Mouse (Mus musculus) neural tube, embryonic 15.5 days (tissue): ENCODE measurements around the gene Slu7. TPM values are rescaled to one million over a fixed set of nuclear protein-coding genes. Genes with fewer than 3 reads are reported as not detected.

Experiments used
- ATAC-seq: fragments of 200-750 bp; cut with Nextera tagmentation; 2 replicates; pipeline ENCODE4 v1.8.0; 2017; ENCODE audit warnings: mild to moderate bottlenecking, moderate TSS enrichment, moderate library complexity; ENCODE audit not compliant: low FRiP score
- H3K27ac ChIP-seq: fragments of 300-500 bp; sonication (generic); replicated peaks from 2 replicates; pipeline ENCODE4 v1.5.1; 2015; ENCODE audit warnings: mild to moderate bottlenecking, inconsistent platforms
- H3K27me3 ChIP-seq: fragments of 300-500 bp; sonication (generic); replicated peaks from 2 replicates; pipeline ENCODE4 v1.6.1; 2015; ENCODE audit warnings: inconsistent platforms
- H3K36me3 ChIP-seq: fragments of 300-500 bp; sonication (generic); 2 replicates; pipeline ENCODE4 v1.6.1; 2015; ENCODE audit warnings: inconsistent platforms
- H3K4me1 ChIP-seq: fragments of 300-500 bp; sonication (generic); 2 replicates; pipeline ENCODE4 v1.6.1; 2015; ENCODE audit warnings: inconsistent platforms
- H3K4me2 ChIP-seq: fragments of 300-500 bp; sonication (generic); 2 replicates; pipeline ENCODE4 v1.6.1; 2015; ENCODE audit warnings: inconsistent platforms, mild to moderate bottlenecking, moderate library complexity
- H3K4me3 ChIP-seq: fragments of 300-500 bp; sonication (generic); replicated peaks from 2 replicates; pipeline ENCODE4 v1.5.1; 2015; ENCODE audit warnings: mild to moderate bottlenecking, inconsistent platforms
- H3K9ac ChIP-seq: fragments of 300-500 bp; sonication (generic); replicated peaks from 2 replicates; pipeline ENCODE4 v1.6.1; 2015; ENCODE audit warnings: mild to moderate bottlenecking, inconsistent platforms
- H3K9me3 ChIP-seq: fragments of 300-500 bp; sonication (generic); replicated peaks from 2 replicates; pipeline ENCODE4 v1.6.1; 2016; ENCODE audit warnings: inconsistent platforms
- WGBS: fragments of 180-500 bp; shearing (Covaris S2); methylation state at CpG from one replicate; pipeline ENCODE4 v1.1.7; 2015; ENCODE audit warnings: mixed read lengths; 5-methylcytosine and 5-hydroxymethylcytosine counted together
- polyA plus RNA-seq: library from polyadenylated mRNA; unstranded; fragments of >200 nt; fragmentation: Nextera tagmentation; extraction: Ambion mirVana; gene quantifications from 2 replicates; pipeline ENCODE4 v1.2.1, GENCODE M21; 2015

The Slu7 gene
- polyA plus RNA-seq, 1 experiment from 2014 or later: 56.5 TPM

DNA sequence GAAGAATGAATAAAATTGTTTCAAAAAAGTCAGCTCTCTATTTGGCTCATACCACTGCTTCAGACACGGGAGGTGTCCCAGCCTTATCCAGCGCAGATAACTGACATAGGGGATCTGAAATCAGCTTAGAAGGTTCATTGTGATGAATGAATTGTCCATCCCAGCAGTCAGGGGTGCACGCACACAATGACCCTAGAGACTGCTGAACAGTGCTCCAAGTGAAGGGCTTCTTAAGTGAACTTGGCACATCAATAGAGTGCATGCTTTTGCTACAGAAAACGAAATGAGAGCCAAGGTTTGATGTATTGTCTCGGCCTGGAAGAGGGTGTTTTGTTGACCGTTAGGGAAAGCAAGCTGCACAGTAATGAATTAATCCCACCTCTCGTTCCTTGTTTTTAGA, 36.9 kb upstream of the Slu7 start:
- WGBS: 72% methylated on average over 7 of the region's 7 CpGs
- no peaks in the 10 kb centered on the region for H3K4me1 ChIP-seq
- H3K4me3 ChIP-seq: no peak overlapping the region
- no peak overlapping the region for H3K27ac ChIP-seq
- H3K4me2 ChIP-seq: no peak overlapping the region
- H3K9ac ChIP-seq: no peak overlapping the region
- no peaks in the 10 kb centered on the region for H3K9me3 ChIP-seq
- no peaks in the 10 kb centered on the region for H3K27me3 ChIP-seq
- no peak for ATAC-seq
- H3K36me3 ChIP-seq: no peaks in the 10 kb centered on the region

DNA sequence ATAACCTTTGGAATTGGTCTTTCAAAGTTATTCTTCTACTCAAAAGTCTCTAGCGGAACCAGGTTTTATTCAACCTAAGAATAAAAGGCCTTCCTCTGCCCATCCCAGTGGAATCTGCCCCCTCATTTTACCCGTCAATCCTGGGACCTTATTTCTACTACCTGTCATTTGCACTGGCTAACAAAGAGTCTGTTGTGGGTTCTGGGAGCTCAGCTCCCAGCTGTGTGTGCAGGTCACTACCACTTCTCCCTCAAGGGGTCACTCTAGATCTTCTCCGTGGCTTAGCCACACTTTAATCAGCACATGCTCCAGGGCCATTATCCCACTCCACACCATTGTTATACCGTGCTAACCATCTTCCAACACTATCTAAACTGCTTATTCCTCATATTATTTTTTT, 34.2 kb upstream of the Slu7 start:
- Histone ChIP-seq H3K4me2 (no peak overlapping the region), H3K27ac (no peak overlapping the region), H3K4me1 (no peaks in the 10 kb centered on the region), H3K36me3 (no peaks in the 10 kb centered on the region), H3K9ac (no peak overlapping the region), H3K9me3 (no peaks in the 10 kb centered on the region), H3K4me3 (no peak overlapping the region), H3K27me3 (no peaks in the 10 kb centered on the region)
- WGBS: 48% methylated on average over 4 of the region's 4 CpGs
- no peak for ATAC-seq

DNA sequence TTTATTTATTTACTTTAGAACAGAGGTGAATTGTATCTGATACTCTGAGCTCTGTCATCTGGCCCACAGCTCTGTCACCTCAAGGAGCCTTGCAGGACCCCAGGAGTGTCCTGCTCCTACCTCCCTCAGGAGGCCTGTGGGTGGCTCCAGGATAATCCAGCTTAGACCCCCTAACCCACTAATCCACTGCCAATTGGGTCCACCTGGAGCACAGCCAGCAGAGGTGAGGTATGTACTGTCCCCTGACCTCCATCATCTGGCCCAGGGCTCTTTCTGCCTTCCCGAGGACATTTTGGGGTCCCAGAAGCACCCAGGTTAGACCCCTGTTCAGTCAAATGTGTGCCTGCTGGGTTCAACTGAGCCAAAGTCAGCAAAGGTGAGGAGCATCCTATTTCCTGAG, 33.4 kb upstream of the Slu7 start:
- 88% methylated on average over 1 of the region's 1 CpGs for WGBS
- H3K4me3 ChIP-seq: no peak overlapping the region
- H3K9me3 ChIP-seq: no peaks in the 10 kb centered on the region
- no peak overlapping the region for H3K9ac ChIP-seq
- no peaks in the 10 kb centered on the region for H3K27me3 ChIP-seq
- no peak overlapping the region for H3K27ac ChIP-seq
- no peak for ATAC-seq
- H3K4me2 ChIP-seq: no peak overlapping the region
- H3K4me1 ChIP-seq: no peaks in the 10 kb centered on the region
- no peaks in the 10 kb centered on the region for H3K36me3 ChIP-seq

DNA sequence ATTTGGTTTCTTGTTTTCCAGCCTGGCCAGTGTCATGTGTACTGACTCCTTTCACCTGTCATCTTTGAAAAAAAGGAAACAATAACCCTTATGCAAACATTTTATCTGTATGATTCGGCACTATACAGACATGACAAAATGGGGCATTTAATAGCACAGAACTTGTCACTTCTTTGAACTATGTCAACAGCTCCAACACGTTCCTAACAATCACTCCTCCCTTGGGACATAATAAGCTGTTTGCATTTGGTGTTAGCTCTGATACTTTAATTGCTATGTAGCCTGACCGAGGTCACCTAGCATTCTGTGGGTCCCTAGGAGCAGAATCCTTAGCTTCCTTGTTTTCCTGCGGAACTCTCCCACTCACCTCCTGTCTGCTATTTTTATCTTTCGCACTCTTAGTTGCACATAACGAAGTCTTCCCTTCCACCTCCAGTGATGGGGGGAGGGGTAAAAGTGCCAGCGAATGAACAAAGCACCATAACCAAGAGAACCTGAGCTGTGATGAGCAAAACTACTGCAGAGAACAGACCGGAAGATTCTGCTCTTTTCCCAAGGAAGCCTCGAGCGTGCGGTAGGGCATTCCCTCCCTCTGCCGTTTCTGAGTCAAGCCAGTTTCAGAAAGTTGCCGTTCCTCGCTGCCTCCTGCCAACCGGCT, 29.3 kb upstream of the Slu7 start:
- H3K9ac ChIP-seq: no peak overlapping the region
- no peak for ATAC-seq
- H3K27me3 ChIP-seq: no peaks in the 10 kb centered on the region
- 91% methylated on average over 15 of the region's 15 CpGs for WGBS
- no peak overlapping the region for H3K4me2 ChIP-seq
- H3K36me3 ChIP-seq: no peaks in the 10 kb centered on the region
- H3K27ac ChIP-seq: no peak overlapping the region
- H3K4me3 ChIP-seq: no peak overlapping the region
- no peaks in the 10 kb centered on the region for H3K9me3 ChIP-seq
- no peaks in the 10 kb centered on the region for H3K4me1 ChIP-seq

DNA sequence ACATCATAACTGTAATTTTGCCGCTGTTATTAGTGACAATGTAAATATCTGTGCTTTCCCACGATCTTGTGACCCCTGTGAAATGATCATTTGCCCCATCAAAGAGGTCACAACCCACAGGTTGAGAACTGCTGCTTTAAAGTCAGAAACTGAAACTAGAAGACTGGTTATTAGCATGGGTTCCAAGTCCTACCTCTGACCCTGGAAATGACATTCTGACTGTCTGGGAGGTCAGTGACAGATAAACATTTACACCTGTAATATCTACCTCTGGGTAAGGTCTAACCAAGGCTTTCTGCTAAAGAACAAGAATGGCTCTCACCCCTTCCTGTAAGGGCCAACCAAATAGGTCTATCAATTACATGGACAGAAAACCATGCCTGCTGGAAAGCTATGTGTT, 24.7 kb upstream of the Slu7 start:
- Histone ChIP-seq H3K27me3 (no peaks in the 10 kb centered on the region), H3K4me2 (no peak overlapping the region), H3K9me3 (no peaks in the 10 kb centered on the region), H3K4me3 (no peak overlapping the region), H3K27ac (no peak overlapping the region), H3K36me3 (no peaks in the 10 kb centered on the region), H3K4me1 (no peaks in the 10 kb centered on the region), H3K9ac (no peak overlapping the region)
- no peak for ATAC-seq
- 86% methylated on average over 2 of the region's 2 CpGs for WGBS

DNA sequence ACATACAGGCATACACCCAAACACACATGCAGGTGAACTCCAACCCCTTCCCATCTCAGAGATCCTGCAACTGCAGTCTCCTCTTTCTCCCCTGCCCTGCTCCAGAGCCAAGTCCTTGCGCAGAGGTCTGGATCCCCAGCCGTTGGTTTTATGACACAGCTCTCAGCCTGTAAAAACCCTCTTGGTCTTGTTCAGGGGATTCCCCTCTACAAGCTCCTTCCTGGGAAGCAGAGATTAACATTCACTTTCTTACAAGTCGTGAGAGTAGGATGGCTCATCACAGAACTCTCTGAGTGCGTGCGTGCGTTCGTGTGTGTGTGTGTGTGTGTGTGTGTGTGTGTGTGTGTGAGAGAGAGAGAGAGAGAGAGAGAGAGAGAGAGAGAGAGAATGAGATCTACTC, 23.3 kb upstream of the Slu7 start:
- Histone ChIP-seq H3K9ac (no peak overlapping the region), H3K4me3 (no peak overlapping the region), H3K9me3 (no peaks in the 10 kb centered on the region), H3K27me3 (no peaks in the 10 kb centered on the region), H3K27ac (no peak overlapping the region), H3K4me2 (no peak overlapping the region), H3K36me3 (no peaks in the 10 kb centered on the region), H3K4me1 (no peaks in the 10 kb centered on the region)
- 60% methylated on average over 7 of the region's 7 CpGs for WGBS
- no peak for ATAC-seq

DNA sequence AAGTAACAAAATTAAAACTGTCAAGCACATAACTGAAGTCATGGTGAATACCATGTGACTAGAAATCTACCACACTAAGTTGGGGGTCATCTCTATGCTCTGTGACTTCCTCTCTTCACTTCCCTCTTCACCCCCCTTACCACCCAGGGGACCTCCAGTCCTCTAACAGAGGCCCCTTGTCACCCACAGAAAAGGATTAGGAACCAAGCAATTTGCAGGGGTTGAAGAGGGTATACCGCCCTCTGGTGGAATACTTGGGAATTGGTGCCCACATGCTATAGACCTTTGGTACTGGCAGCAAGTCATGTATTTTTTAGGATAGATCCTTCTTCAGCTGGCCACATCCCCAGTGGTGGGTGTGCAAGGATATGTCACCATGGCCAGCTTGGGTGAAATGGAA, 22.1 kb upstream of the Slu7 start:
- Histone ChIP-seq H3K36me3 (no peaks in the 10 kb centered on the region), H3K9me3 (no peaks in the 10 kb centered on the region), H3K27me3 (no peaks in the 10 kb centered on the region), H3K4me3 (no peak overlapping the region), H3K27ac (no peak overlapping the region), H3K9ac (no peak overlapping the region), H3K4me2 (no peak overlapping the region), H3K4me1 (no peaks in the 10 kb centered on the region)
- no peak for ATAC-seq
- 0% methylated on average over 1 of the region's 1 CpGs for WGBS

DNA sequence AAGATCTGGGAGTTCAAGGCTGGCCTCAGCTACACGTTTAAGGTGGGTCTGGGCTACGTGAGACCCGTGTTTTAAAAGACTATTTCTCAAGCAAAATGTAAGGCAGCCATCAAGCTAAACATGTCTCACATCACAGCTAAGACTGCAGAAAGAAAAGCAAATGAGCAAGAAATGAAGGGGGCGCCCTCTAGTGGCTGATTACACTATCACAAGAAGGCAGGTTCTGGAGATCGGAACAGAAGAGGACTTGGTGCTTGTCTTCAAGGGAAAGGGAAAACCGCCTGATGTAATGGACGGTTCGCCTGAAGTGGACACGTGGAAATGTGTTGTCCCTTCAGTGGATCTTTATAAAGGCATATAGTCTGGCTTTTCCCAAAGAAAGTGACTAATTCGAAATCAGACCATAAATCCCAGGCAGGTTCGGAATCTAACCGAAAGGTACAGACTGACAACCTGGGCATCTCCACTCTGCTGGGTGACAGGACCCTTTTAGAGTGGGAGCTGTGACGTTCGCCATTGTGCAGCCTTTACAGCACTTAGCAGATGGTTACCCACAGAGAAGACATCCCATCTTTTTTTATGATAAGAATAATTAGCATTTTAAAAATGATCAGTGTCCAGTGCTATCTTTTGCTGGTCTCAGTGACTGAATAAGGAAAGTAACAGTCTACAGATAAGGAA, 20.6 kb upstream of the Slu7 start:
- H3K9me3 ChIP-seq: no peaks in the 10 kb centered on the region
- H3K4me3 ChIP-seq: no peak overlapping the region
- no peak overlapping the region for H3K27ac ChIP-seq
- H3K4me1 ChIP-seq: no peaks in the 10 kb centered on the region
- no peaks in the 10 kb centered on the region for H3K36me3 ChIP-seq
- no peaks in the 10 kb centered on the region for H3K27me3 ChIP-seq
- ATAC-seq: peak; percentile 84; the same call in 1 of the 2 replicates
- no peak overlapping the region for H3K9ac ChIP-seq
- H3K4me2 ChIP-seq: peak overlapping the region; percentile 38
- WGBS: 23% methylated on average over 14 of the region's 14 CpGs

DNA sequence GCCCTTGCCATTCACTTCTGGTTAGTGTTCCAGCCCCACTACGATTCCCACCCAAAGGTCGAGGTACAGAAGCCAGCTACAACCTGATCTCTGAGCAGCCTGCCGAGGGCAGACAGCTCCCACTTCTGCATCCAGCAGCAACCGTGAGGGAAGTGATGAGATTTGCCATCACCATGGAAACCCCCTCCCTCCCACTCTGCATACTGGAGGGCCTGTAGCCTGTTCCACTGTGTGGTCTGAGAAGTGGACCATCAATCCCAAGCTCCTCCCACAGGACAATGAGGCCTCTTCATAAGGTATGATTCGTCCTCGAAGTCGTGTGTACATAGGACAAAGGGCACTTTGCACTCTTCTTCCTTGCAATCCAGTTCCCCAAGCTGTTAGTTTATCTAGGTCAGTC, 16.3 kb upstream of the Slu7 start:
- H3K9me3 ChIP-seq: no peaks in the 10 kb centered on the region
- ATAC-seq: no peak
- WGBS: 38% methylated on average over 7 of the region's 7 CpGs

DNA sequence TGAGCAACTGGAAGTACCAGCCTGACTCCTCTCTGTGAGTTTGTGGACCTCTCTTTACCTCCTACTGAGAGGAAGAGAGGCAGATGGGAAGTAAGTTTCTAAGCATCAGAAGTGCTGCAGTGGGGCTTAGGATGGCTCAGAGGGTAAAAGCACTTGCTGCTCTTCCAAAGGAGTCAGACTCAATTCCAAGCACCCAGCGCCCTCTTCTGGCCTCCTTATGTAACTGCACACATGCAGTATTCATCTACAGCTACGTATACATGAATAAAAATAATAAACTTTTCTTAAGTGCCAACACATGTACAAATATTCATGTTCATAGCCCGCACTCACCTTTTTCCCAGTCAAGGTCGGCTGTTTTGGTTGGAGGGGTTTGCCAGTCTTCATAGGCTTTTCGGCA, 9.2 kb upstream of the Slu7 start:
- Histone ChIP-seq H3K4me1 (peaks cover 11% of the 10 kb centered on the region), H3K27ac (no peak overlapping the region), H3K9ac (no peak overlapping the region), H3K4me2 (no peak overlapping the region), H3K4me3 (no peak overlapping the region), H3K27me3 (no peaks in the 10 kb centered on the region), H3K9me3 (no peaks in the 10 kb centered on the region), H3K36me3 (no peaks in the 10 kb centered on the region)
- WGBS: 77% methylated on average over 5 of the region's 5 CpGs
- ATAC-seq: no peak

More for the DNA sequence above, 16.3 kb upstream of the Slu7 start:
- no peaks in the 10 kb centered on the region for H3K4me1 ChIP-seq
- H3K27ac ChIP-seq: no peak overlapping the region
- H3K27me3 ChIP-seq: no peaks in the 10 kb centered on the region
- H3K36me3 ChIP-seq: no peaks in the 10 kb centered on the region
- no peak overlapping the region for H3K4me2 ChIP-seq
- no peak overlapping the region for H3K4me3 ChIP-seq
- H3K9ac ChIP-seq: no peak overlapping the region

DNA sequence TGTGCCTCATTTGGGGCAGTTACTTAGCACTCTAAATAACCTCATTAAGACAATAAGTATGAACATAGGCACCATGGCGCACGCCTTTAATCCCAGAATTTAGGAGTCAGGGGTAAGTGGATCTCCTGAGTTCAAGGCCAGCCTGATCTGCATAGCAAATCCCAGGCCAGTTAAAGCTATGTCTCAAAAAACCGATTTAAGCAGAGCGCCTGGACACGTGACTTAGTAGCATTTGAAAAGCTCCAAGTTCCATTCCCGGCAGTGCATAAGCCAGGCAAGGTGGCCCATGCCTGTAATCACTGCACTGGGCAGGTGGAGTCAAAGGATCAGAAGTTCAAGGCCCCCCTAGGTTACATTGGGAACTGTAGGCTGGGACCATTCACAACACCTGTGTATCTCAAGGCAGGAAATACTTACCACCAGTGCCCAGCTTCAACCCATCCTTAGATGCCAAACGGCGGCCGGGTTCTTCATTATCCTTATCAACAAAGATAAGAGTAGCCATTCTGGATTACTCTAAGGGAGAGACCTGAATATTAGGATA, 8.3 kb upstream of the Slu7 start:
- Histone ChIP-seq H3K27ac (no peak overlapping the region), H3K9me3 (no peaks in the 10 kb centered on the region), H3K36me3 (no peaks in the 10 kb centered on the region), H3K4me1 (peaks cover 11% of the 10 kb centered on the region), H3K4me3 (peak overlapping the region; percentile 63), H3K9ac (no peak overlapping the region), H3K4me2 (peak overlapping the region; percentile 74), H3K27me3 (no peaks in the 10 kb centered on the region)
- WGBS: 93% methylated on average over 9 of the region's 9 CpGs
- peak; percentile 54; the same call in 1 of the 2 replicates for ATAC-seq

DNA sequence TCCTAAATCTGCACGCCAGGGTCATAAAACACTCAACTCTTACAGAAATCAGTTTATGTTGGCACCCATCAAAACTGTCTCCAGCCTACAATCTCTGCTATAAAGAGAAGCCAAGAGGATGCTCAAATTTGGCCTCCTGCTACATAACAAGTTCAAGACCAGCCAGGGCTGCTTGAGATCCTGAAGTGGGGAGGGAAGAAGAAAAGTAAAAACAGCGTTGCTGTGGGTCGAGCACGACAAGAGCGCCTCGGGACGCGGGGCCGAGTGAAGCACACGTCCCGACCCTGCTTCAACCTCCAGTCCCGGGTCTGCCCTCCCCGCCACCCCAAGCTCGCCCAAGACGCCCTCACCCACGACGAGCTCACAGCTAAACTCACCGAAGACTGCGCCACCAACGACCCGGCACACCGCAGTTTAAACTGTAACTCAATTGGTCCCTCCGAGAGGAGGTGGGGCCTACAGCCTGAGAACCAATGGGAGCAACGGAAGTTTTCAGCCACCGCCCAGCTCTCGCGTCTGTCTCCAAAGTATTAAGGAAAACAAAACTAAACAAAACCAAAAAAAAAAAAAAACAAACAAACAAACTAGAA, 7.6 kb upstream of the Slu7 start, which contains the start of gene Pttg1:
Gene Pttg1 (minus strand): TSS at position 428 of the 590 bp plus-strand sequence.
- Histone ChIP-seq H3K27me3 (no peaks in the 10 kb centered on the region), H3K4me3 (peak within 1 kb of the TSS; percentile 63), H3K27ac (0 out of 2 replicates have a peak within 1 kb of the TSS, but pooled peaks have one; percentile 10), H3K4me1 (peaks cover 11% of the 10 kb centered on the region), H3K36me3 (no peaks in the 10 kb centered on the region), H3K4me2 (peak within 1 kb of the TSS; percentile 74), H3K9me3 (no peaks in the 10 kb centered on the region), H3K9ac (peak within 1 kb of the TSS; percentile 55)
- 3% methylated on average over 27 of the region's 27 CpGs for WGBS
- peak; percentile 95 for ATAC-seq
